ENCODE assay signal across 9 mouse cellular contexts in genomic region chr1:154150167-154150851, GRCm38 (mm10). TPM values are rescaled to one million over a fixed set of nuclear protein-coding genes. Genes with fewer than 3 reads are reported as not detected.
DNase-seq lines count a peak whose midpoint lies in the region; ATAC-seq lines count a peak whose summit lies in the region.
"Had no signal": no experiment of that assay in that cellular context is flagged by ENCODE, and none has a peak within 500 bp of the region (broad histone marks: within the 10 kb centered on the region; RNA-seq: fewer than 3 reads in every experiment).

No protein-coding gene starts in this region.

- no peak for DNase-seq in neural tube, embryonic 10.5 days (ENCODE audit: extremely low spot score, low spot score)
- peak; percentile 81 to 84 for DNase-seq in heart, postnatal 10 days
- peak; percentile 76 to 88 for DNase-seq in kidney, postnatal 4 days
- no peak for DNase-seq in liver, embryonic 13.5 days
- peak; percentile 88 for DNase-seq in ovary, adult 18-20 months (ENCODE audit: low spot score)
- peak; percentile 72 to 87 for DNase-seq in urinary bladder, postnatal 36 days (ENCODE audit: low spot score in 2 of 2)

- H3K27me3 ChIP-seq in neural tube, embryonic 12.5 days (replicated peaks): no peaks in the 10 kb centered on the region
- H3K27me3 ChIP-seq in forebrain, embryonic 15.5 days: no peaks in the 10 kb centered on the region
- no peaks in the 10 kb centered on the region for H3K27me3 ChIP-seq in liver, embryonic 13.5 days

- H3K4me3 ChIP-seq in neural tube, embryonic 12.5 days: no peak overlapping the region
- H3K4me3 ChIP-seq in forebrain, embryonic 15.5 days: no peak overlapping the region
- H3K4me3 ChIP-seq in liver, embryonic 13.5 days (replicated peaks): no peak overlapping the region

- H3K4me1 ChIP-seq in neural tube, embryonic 12.5 days: peaks cover 6% of the 10 kb centered on the region; the same call in 1 of the 2 replicates
- peaks cover 11% of the 10 kb centered on the region for H3K4me1 ChIP-seq in forebrain, embryonic 15.5 days
- H3K4me1 ChIP-seq in liver, embryonic 13.5 days (replicated peaks): peaks cover 2% of the 10 kb centered on the region; the same call in 1 of the 2 replicates

- peak overlapping the region; percentile 10; the same call in 1 of the 2 replicates for H3K27ac ChIP-seq in neural tube, embryonic 12.5 days
- H3K27ac ChIP-seq in forebrain, embryonic 15.5 days (replicated peaks): peak overlapping the region; percentile 72
- H3K27ac ChIP-seq in liver, embryonic 13.5 days: no peak overlapping the region

- intact Hi-C loops in heart, postnatal 10 days (cut with DNase I): no loop called here

- H3K9me3 ChIP-seq in neural tube, embryonic 12.5 days: no peaks in the 10 kb centered on the region
- H3K9me3 ChIP-seq in forebrain, embryonic 15.5 days: no peaks in the 10 kb centered on the region
- no peaks in the 10 kb centered on the region for H3K9me3 ChIP-seq in liver, embryonic 13.5 days (replicated peaks)

- ATAC-seq in neural tube, embryonic 12.5 days (ENCODE audit: low FRiP score, low read depth): peak; percentile 71
- peak; percentile 92 for ATAC-seq in forebrain, embryonic 15.5 days (replicated peaks)
- ATAC-seq in liver, embryonic 13.5 days (ENCODE audit: low read depth): peak; percentile 78

- WGBS in neural tube, embryonic 12.5 days: 38% methylated on average over 8 of the region's 8 CpGs
- 21% methylated on average over 8 of the region's 8 CpGs for WGBS in forebrain, embryonic 15.5 days
- WGBS in liver, embryonic 13.5 days (ENCODE audit: insufficient replicate concordance): 45% methylated on average over 8 of the region's 8 CpGs

- no peak overlapping the region for H3K9ac ChIP-seq in neural tube, embryonic 12.5 days
- H3K9ac ChIP-seq in forebrain, embryonic 15.5 days (replicated peaks): no peak overlapping the region
- no peak overlapping the region for H3K9ac ChIP-seq in liver, embryonic 13.5 days

- no peaks in the 10 kb centered on the region for H3K36me3 ChIP-seq in neural tube, embryonic 12.5 days
- no peaks in the 10 kb centered on the region for H3K36me3 ChIP-seq in forebrain, embryonic 15.5 days
- H3K36me3 ChIP-seq in liver, embryonic 13.5 days: no peaks in the 10 kb centered on the region

- H3K4me2 ChIP-seq in neural tube, embryonic 12.5 days (replicated peaks): no peak overlapping the region
- no peak overlapping the region for H3K4me2 ChIP-seq in forebrain, embryonic 15.5 days (replicated peaks)
- H3K4me2 ChIP-seq in liver, embryonic 13.5 days: 0 out of 2 replicates have a peak overlapping the region, but pooled peaks have one; percentile 9

RNA-seq across cellular contexts. Expression of gene Zfp648, which starts 50.7 kb away (rescaled TPM):
- 0.10 and 0.45 TPM in 2 replicates for polyA plus RNA-seq in neural tube, embryonic 12.5 days (2016; fragmentation: Nextera tagmentation; extraction: Ambion mirVana)
- 0.09 and 0.18 TPM in 2 replicates for polyA plus RNA-seq in forebrain, embryonic 15.5 days (2015; fragmentation: Nextera tagmentation; extraction: Ambion mirVana)
- not detected for total RNA-seq in heart, postnatal 10 days (2021)
- not detected in 2 replicates for polyA plus RNA-seq in liver, embryonic 13.5 days (2015; fragmentation: Nextera tagmentation; extraction: Ambion mirVana)
- total RNA-seq: hematopoietic stem cell, adult 5-6 weeks had no signal

Comparison
In these comparisons a context has a peak if more than half of its experiments do, and no peak if none do; other contexts are left out.
1. DNase-seq: peak in heart, postnatal 10 days (2 of 2), kidney, postnatal 4 days (2 of 2), ovary, adult 18-20 months (single experiment) and urinary bladder, postnatal 36 days (2 of 2); none in neural tube, embryonic 10.5 days (single experiment) and liver, embryonic 13.5 days (single experiment).
2. Peak in every context shown above with its lines, with median percentiles within 50 percentile points of each other: ATAC-seq.